Mouse (Mus musculus) forebrain, embryonic 16.5 days (tissue): ENCODE measurements around the gene Ngf. TPM values are rescaled to one million over a fixed set of nuclear protein-coding genes. Genes with fewer than 3 reads are reported as not detected.

Source experiments
- ATAC-seq: fragments of 200-750 bp; cut with Nextera tagmentation; 2 replicates; pipeline ENCODE4 v1.8.0; 2017; ENCODE audit warnings: mild to moderate bottlenecking, moderate library complexity
- H3K27ac ChIP-seq: fragments of 300-500 bp; sonication (generic); 2 replicates; pipeline ENCODE4 v1.5.1; 2014; ENCODE audit warnings: low read length, control low read depth
- H3K27me3 ChIP-seq: fragments of 300-500 bp; sonication (generic); replicated peaks from 2 replicates; pipeline ENCODE4 v1.6.1; 2014; ENCODE audit warnings: low read length; ENCODE audit not compliant: control insufficient read depth, insufficient read depth
- H3K36me3 ChIP-seq: fragments of 300-500 bp; sonication (generic); 2 replicates; pipeline ENCODE4 v1.6.1; 2014; ENCODE audit not compliant: control insufficient read depth, insufficient read depth
- H3K4me1 ChIP-seq: fragments of 300-500 bp; sonication (generic); replicated peaks from 2 replicates; pipeline ENCODE4 v1.6.1; 2014; ENCODE audit warnings: low read length; ENCODE audit not compliant: control insufficient read depth, insufficient read depth
- H3K4me2 ChIP-seq: fragments of 300-500 bp; sonication (generic); 2 replicates; pipeline ENCODE4 v1.6.1; 2014; ENCODE audit warnings: mild to moderate bottlenecking, low read length, control low read depth
- H3K4me3 ChIP-seq: fragments of 300-500 bp; sonication (generic); replicated peaks from 2 replicates; pipeline ENCODE4 v1.5.1; 2014; ENCODE audit warnings: mild to moderate bottlenecking, low read length, control low read depth
- H3K9ac ChIP-seq: fragments of 300-500 bp; sonication (generic); replicated peaks from 2 replicates; pipeline ENCODE4 v1.6.1; 2014; ENCODE audit warnings: low read depth, low read length, control low read depth
- H3K9me3 ChIP-seq: fragments of 300-500 bp; sonication (generic); 2 replicates; pipeline ENCODE4 v1.6.1; 2016; ENCODE audit warnings: low read length; ENCODE audit not compliant: control insufficient read depth
- WGBS: fragments of 180-500 bp; shearing (Covaris S2); extraction: QIAGEN DNeasy Blood & Tissue Kit; methylation state at CpG from one replicate; pipeline ENCODE4 v1.1.7; 2014; 5-methylcytosine and 5-hydroxymethylcytosine counted together
- polyA plus RNA-seq: library from polyadenylated mRNA; unstranded; fragments of >200 nt; fragmentation: Nextera tagmentation; extraction: Ambion mirVana; gene quantifications from 2 replicates; pipeline ENCODE4 v1.2.1, GENCODE M21; 2015

Gene Ngf
- polyA plus RNA-seq, 1 experiment from 2014 or later, result 1.1 TPM

GRCm38 (mm10) chr3:102467121-102467520 lies 2.6 kb upstream of the Ngf start:
- no peak overlapping the region for H3K4me2 ChIP-seq
- no peak overlapping the region for H3K9ac ChIP-seq
- no peak for ATAC-seq
- H3K27ac ChIP-seq, result no peak overlapping the region
- peaks cover 15% of the 10 kb centered on the region for H3K27me3 ChIP-seq
- H3K9me3 ChIP-seq, result no peaks in the 10 kb centered on the region
- 80% methylated on average over 8 of the region's 8 CpGs for WGBS
- H3K4me1 ChIP-seq, result peaks cover 6% of the 10 kb centered on the region; the same call in 1 of the 2 replicates
- H3K36me3 ChIP-seq, result no peaks in the 10 kb centered on the region
- H3K4me3 ChIP-seq, result no peak overlapping the region

- H3K9ac ChIP-seq, result no peak overlapping the region
- no peak for ATAC-seq
- H3K4me3 ChIP-seq, result no peak overlapping the region
- no peaks in the 10 kb centered on the region for H3K36me3 ChIP-seq
- peaks cover 15% of the 10 kb centered on the region for H3K27me3 ChIP-seq
- 86% methylated on average over 5 of the region's 5 CpGs for WGBS
- H3K4me2 ChIP-seq, result no peak overlapping the region
- H3K9me3 ChIP-seq, result no peaks in the 10 kb centered on the region
- H3K4me1 ChIP-seq, result peaks cover 6% of the 10 kb centered on the region; the same call in 1 of the 2 replicates
- H3K27ac ChIP-seq, result no peak overlapping the region
These were observed 1.5 kb downstream of the Ngf start for GRCm38 (mm10) chr3:102471251-102471650.

- no peaks in the 10 kb centered on the region for H3K9me3 ChIP-seq
- H3K4me1 ChIP-seq, result peaks cover 6% of the 10 kb centered on the region; the same call in 1 of the 2 replicates
- H3K36me3 ChIP-seq, result no peaks in the 10 kb centered on the region
- no peak overlapping the region for H3K4me2 ChIP-seq
- no peak for ATAC-seq
- H3K4me3 ChIP-seq, result no peak overlapping the region
- H3K9ac ChIP-seq, result no peak overlapping the region
- H3K27ac ChIP-seq, result no peak overlapping the region
- 73% methylated on average over 5 of the region's 5 CpGs for WGBS
- H3K27me3 ChIP-seq, result peaks cover 15% of the 10 kb centered on the region
These were observed 2.1 kb downstream of the Ngf start for GRCm38 (mm10) chr3:102471799-102472198.

GRCm38 (mm10) chr3:102474275-102475155 lies 4.8 kb downstream of the Ngf start:
- no peak for ATAC-seq
- peaks cover 6% of the 10 kb centered on the region; the same call in 1 of the 2 replicates for H3K4me1 ChIP-seq
- no peaks in the 10 kb centered on the region for H3K36me3 ChIP-seq
- H3K9me3 ChIP-seq, result no peaks in the 10 kb centered on the region
- peaks cover 8% of the 10 kb centered on the region for H3K27me3 ChIP-seq
- 79% methylated on average over 15 of the region's 15 CpGs for WGBS
- H3K4me2 ChIP-seq, result no peak overlapping the region
- no peak overlapping the region for H3K27ac ChIP-seq
- no peak overlapping the region for H3K4me3 ChIP-seq
- H3K9ac ChIP-seq, result no peak overlapping the region

- no peaks in the 10 kb centered on the region for H3K36me3 ChIP-seq
- no peak overlapping the region for H3K9ac ChIP-seq
- H3K27ac ChIP-seq, result no peak overlapping the region
- no peaks in the 10 kb centered on the region for H3K27me3 ChIP-seq
- no peak for ATAC-seq
- H3K4me3 ChIP-seq, result no peak overlapping the region
- H3K4me1 ChIP-seq, result no peaks in the 10 kb centered on the region
- no peak overlapping the region for H3K4me2 ChIP-seq
- 89% methylated on average over 12 of the region's 12 CpGs for WGBS
- no peaks in the 10 kb centered on the region for H3K9me3 ChIP-seq
These were observed 8.4 kb downstream of the Ngf start for GRCm38 (mm10) chr3:102477917-102478694.

- Histone ChIP-seq H3K27me3 (no peaks in the 10 kb centered on the region), H3K4me1 (no peaks in the 10 kb centered on the region), H3K9me3 (no peaks in the 10 kb centered on the region), H3K36me3 (no peaks in the 10 kb centered on the region), H3K9ac (no peak overlapping the region), H3K4me3 (no peak overlapping the region), H3K27ac (no peak overlapping the region), H3K4me2 (no peak overlapping the region)
- ATAC-seq, result no peak
- WGBS, result 80% methylated on average over 14 of the region's 14 CpGs
These were observed 20.8 kb downstream of the Ngf start for GRCm38 (mm10) chr3:102490393-102491123.

- Histone ChIP-seq H3K36me3 (no peaks in the 10 kb centered on the region), H3K4me3 (no peak overlapping the region), H3K4me1 (no peaks in the 10 kb centered on the region), H3K9me3 (no peaks in the 10 kb centered on the region), H3K27me3 (no peaks in the 10 kb centered on the region), H3K9ac (no peak overlapping the region), H3K4me2 (no peak overlapping the region), H3K27ac (no peak overlapping the region)
- no peak for ATAC-seq
- WGBS, result 89% methylated on average over 7 of the region's 7 CpGs
These were observed 28.4 kb downstream of the Ngf start for GRCm38 (mm10) chr3:102498113-102498512.

- H3K9ac ChIP-seq, result no peak overlapping the region
- no peaks in the 10 kb centered on the region for H3K27me3 ChIP-seq
- H3K4me3 ChIP-seq, result no peak overlapping the region
- no peaks in the 10 kb centered on the region for H3K9me3 ChIP-seq
- ATAC-seq, result no peak
- H3K4me1 ChIP-seq, result no peaks in the 10 kb centered on the region
- H3K36me3 ChIP-seq, result no peaks in the 10 kb centered on the region
- 82% methylated on average over 6 of the region's 6 CpGs for WGBS
- no peak overlapping the region for H3K27ac ChIP-seq
- H3K4me2 ChIP-seq, result no peak overlapping the region
These were observed 29.2 kb downstream of the Ngf start for GRCm38 (mm10) chr3:102498931-102499330.

- Histone ChIP-seq H3K36me3 (no peaks in the 10 kb centered on the region), H3K27ac (no peak overlapping the region), H3K4me1 (no peaks in the 10 kb centered on the region), H3K4me2 (no peak overlapping the region), H3K9ac (no peak overlapping the region), H3K27me3 (no peaks in the 10 kb centered on the region), H3K9me3 (no peaks in the 10 kb centered on the region), H3K4me3 (no peak overlapping the region)
- 88% methylated on average over 2 of the region's 2 CpGs for WGBS
- no peak for ATAC-seq
These were observed 30.3 kb downstream of the Ngf start for GRCm38 (mm10) chr3:102500031-102500430.
